Mouse (Mus musculus): Measurements from ENCODE around the gene Slc12a1. TPM values are rescaled to one million over a fixed set of nuclear protein-coding genes. Genes with fewer than 3 reads are reported as not detected.
"Not testable (repeated sequence)": the region's sequence is repeated elsewhere in the genome, so short reads cannot be mapped to it uniquely, and the experiment has no call there.

Slc12a1 gene
- 0.04 and 0.08 TPM in 2 replicates for total RNA-seq (2012; rRNA removed)
- total RNA-seq (2014; rRNA removed) = 0.05 TPM in 1 of 2 replicates, not detected in the other
- polyA plus RNA-seq (2012; ENCODE audit: insufficient read length, low read depth) = 0.07 TPM in 1 of 2 replicates, not detected in the other

DNA sequence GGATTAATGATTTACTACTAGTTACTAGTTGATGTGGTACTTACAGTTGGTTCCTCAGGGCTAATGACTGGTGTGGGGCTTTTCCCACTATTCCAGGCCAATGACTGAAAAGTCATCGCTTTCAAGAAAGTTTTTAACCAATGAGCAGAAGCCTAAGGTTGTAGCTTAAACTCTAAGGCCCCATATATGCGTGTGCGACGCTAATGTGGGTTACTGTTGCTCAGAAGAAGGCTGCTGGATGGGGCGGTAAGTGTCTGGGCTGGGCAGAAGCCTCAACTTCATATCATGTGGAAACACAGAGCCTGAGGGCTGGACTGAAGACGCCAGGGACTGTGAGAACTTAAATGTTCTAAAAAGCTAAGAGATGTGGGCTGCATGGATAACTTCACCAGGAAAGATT lies at the start of gene Slc12a1:
TSS of gene Slc12a1 (plus strand) at position 118 of the 400 bp plus-strand sequence.
- H3K9ac ChIP-seq (ENCODE audit: insufficient read depth, low read depth) = no peak within 1 kb of the TSS
- H3K27ac ChIP-seq (ENCODE audit: insufficient read depth, low read depth) = no peak within 1 kb of the TSS
- H3K4me3 ChIP-seq (replicated peaks in 1 of 3; ENCODE audit: low read depth in 2 of 3, low read length in 2 of 3, poor library complexity in 1 of 3) = no peak within 1 kb of the TSS
- no peak within 1 kb of the TSS for H3K4me2 ChIP-seq (ENCODE audit: insufficient read depth, low read depth, poor library complexity, severe bottlenecking)
- H3K4me1 ChIP-seq (ENCODE audit: control insufficient read depth in 1 of 2, insufficient read depth in 2 of 2) = no peaks in the 10 kb centered on the region
- TF ChIP-seq HCFC1 (IDR thresholded peaks at IDR 0.05; ENCODE audit: low read depth, low read length) (no peak), TBP (conservative IDR thresholded peaks at IDR 0.05; ENCODE audit: low read depth, low read length) (no peak), POLR2A (IDR thresholded peaks at IDR 0.05; ENCODE audit: low read depth, low read length) (no peak), NELFE (IDR thresholded peaks at IDR 0.05; ENCODE audit: low read depth, low read length) (no peak), CHD1 (IDR thresholded peaks at IDR 0.05; ENCODE audit: low read depth, low read length) (no peak), JUN (IDR thresholded peaks at IDR 0.05; ENCODE audit: insufficient read depth, low read depth, low read length) (no peak), ELF1 (IDR thresholded peaks at IDR 0.05; ENCODE audit: low read depth, low read length) (no peak), MAX (IDR thresholded peaks at IDR 0.05; ENCODE audit: low read length) (no peak), USF1 (IDR thresholded peaks at IDR 0.05; ENCODE audit: low read depth, low read length) (no peak), MAFK (IDR thresholded peaks at IDR 0.05; ENCODE audit: insufficient replicate concordance, low read length) (no peak), SMC3 (IDR thresholded peaks at IDR 0.05; ENCODE audit: low read depth, low read length) (no peak), MEF2A (IDR thresholded peaks at IDR 0.05; ENCODE audit: borderline replicate concordance, low read depth, low read length) (no peak)
- no peaks in the 10 kb centered on the region for H3K27me3 ChIP-seq (replicated peaks)
- no peaks in the 10 kb centered on the region for H3K36me3 ChIP-seq (replicated peaks in 1 of 2; ENCODE audit: control insufficient read depth in 1 of 2, insufficient read depth in 1 of 2, low read length in 1 of 2)
- in situ Hi-C loops (cut with MboI; ENCODE audit: low pct_ligation_motif_present, low pct_unique_long_range_greater_than_20kb, low sequenced_read_pairs) = no loop called here
- peaks cover 2% of the 10 kb centered on the region for H3K9me3 ChIP-seq (replicated peaks; ENCODE audit: low read length)
- H3K79me2 ChIP-seq (replicated peaks; ENCODE audit: control insufficient read depth, extremely low read depth, insufficient read depth, poor library complexity, severe bottlenecking) = no peaks in the 10 kb centered on the region
- DNase-seq (ENCODE audit: extremely low read depth) = no peak
- dilution Hi-C loops (cut with MboI; ENCODE audit: extremely low pct_ligation_motif_present, extremely low pct_unique_long_range_greater_than_20kb, low sequenced_read_pairs) = no loop called here

DNA sequence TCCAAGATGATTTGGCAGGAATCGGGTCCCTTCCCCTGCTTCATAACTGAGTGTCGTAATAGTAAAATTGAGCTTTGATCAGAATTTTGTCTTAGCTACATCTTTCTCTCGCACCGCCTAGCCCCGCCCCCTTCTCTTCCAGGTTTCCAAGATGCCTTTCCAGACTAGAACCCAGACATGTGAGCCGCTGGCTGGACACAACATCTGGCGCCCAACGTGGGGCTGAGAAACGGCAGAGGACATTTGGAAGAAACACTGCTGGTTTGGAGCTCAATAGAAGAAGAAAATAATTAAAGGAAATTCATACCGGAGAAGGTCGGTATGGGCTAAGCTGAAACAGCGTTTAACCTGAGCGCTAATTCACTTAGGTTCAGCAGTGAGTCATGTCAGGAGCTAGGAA lies 47.8 kb upstream of the Slc12a1 start:
- H3K4me3 ChIP-seq (replicated peaks in 1 of 3; ENCODE audit: low read depth in 2 of 3, low read length in 2 of 3, poor library complexity in 1 of 3); dilution Hi-C loops (cut with MboI; ENCODE audit: extremely low pct_ligation_motif_present, extremely low pct_unique_long_range_greater_than_20kb, low sequenced_read_pairs); H3K9me3 ChIP-seq (replicated peaks; ENCODE audit: low read length); H3K36me3 ChIP-seq (replicated peaks in 1 of 2; ENCODE audit: control insufficient read depth in 1 of 2, insufficient read depth in 1 of 2, low read length in 1 of 2); in situ Hi-C loops (cut with MboI; ENCODE audit: low pct_ligation_motif_present, low pct_unique_long_range_greater_than_20kb, low sequenced_read_pairs); H3K27ac ChIP-seq (ENCODE audit: insufficient read depth, low read depth); H3K4me1 ChIP-seq (ENCODE audit: control insufficient read depth in 1 of 2, insufficient read depth in 2 of 2); H3K79me2 ChIP-seq (replicated peaks; ENCODE audit: control insufficient read depth, extremely low read depth, insufficient read depth, poor library complexity, severe bottlenecking); H3K9ac ChIP-seq (ENCODE audit: insufficient read depth, low read depth); DNase-seq (ENCODE audit: extremely low read depth); H3K4me2 ChIP-seq (ENCODE audit: insufficient read depth, low read depth, poor library complexity, severe bottlenecking); H3K27me3 ChIP-seq (replicated peaks): not testable (repeated sequence)

DNA sequence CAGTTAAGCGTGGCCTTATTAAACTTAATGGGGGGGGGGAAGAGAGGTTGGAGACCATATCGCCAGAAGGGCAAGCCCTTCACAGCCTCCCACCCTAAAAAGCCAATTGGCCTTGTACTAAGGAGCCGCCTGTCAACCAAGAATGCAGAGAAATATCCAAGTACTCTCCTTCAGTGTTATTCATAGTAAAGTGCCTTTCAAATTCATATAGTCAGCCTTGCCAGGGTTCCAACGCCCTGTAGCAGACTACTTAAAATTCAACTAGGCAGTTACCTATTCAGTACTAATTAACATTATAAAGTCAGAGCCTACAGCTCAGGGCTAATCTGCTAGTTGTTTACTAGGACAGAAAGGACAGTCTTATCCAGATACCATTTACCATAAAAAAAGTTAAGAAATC lies 45.8 kb upstream of the Slc12a1 start:
- H3K4me1 ChIP-seq (ENCODE audit: control insufficient read depth in 1 of 2, insufficient read depth in 2 of 2); H3K27me3 ChIP-seq (replicated peaks); DNase-seq (ENCODE audit: extremely low read depth); H3K4me3 ChIP-seq (replicated peaks in 1 of 3; ENCODE audit: low read depth in 2 of 3, low read length in 2 of 3, poor library complexity in 1 of 3); H3K4me2 ChIP-seq (ENCODE audit: insufficient read depth, low read depth, poor library complexity, severe bottlenecking); H3K9ac ChIP-seq (ENCODE audit: insufficient read depth, low read depth); H3K79me2 ChIP-seq (replicated peaks; ENCODE audit: control insufficient read depth, extremely low read depth, insufficient read depth, poor library complexity, severe bottlenecking); in situ Hi-C loops (cut with MboI; ENCODE audit: low pct_ligation_motif_present, low pct_unique_long_range_greater_than_20kb, low sequenced_read_pairs); H3K27ac ChIP-seq (ENCODE audit: insufficient read depth, low read depth); H3K9me3 ChIP-seq (replicated peaks; ENCODE audit: low read length); dilution Hi-C loops (cut with MboI; ENCODE audit: extremely low pct_ligation_motif_present, extremely low pct_unique_long_range_greater_than_20kb, low sequenced_read_pairs); H3K36me3 ChIP-seq (replicated peaks in 1 of 2; ENCODE audit: control insufficient read depth in 1 of 2, insufficient read depth in 1 of 2, low read length in 1 of 2): not testable (repeated sequence)

All from CH12.LX (cell line).